Mouse (Mus musculus) midbrain, embryonic 12.5 days (tissue): ENCODE measurements at regions not wholly inside any gene's neighbourhood (a gene's known extent, or its start where the extent isn't known, plus 50 kb on each side); places are given as distances from the start of the nearest gene placed in this dataset.
"Not testable (repeated sequence)": the region's sequence is repeated elsewhere in the genome, so short reads cannot be mapped to it uniquely, and the experiment has no call there.

Experiments used
- ATAC-seq: fragments of 200-750 bp; cut with Nextera tagmentation; 2 replicates; pipeline ENCODE4 v1.8.0; 2017; ENCODE audit warnings: low read depth, moderate TSS enrichment, moderate library complexity; ENCODE audit not compliant: low FRiP score
- H3K27ac ChIP-seq: fragments of 300-500 bp; sonication (generic); replicated peaks from 2 replicates; pipeline ENCODE4 v1.5.1; 2016; ENCODE audit warnings: mild to moderate bottlenecking
- H3K27me3 ChIP-seq: fragments of 300-500 bp; sonication (generic); 2 replicates; pipeline ENCODE4 v1.6.1; 2016; ENCODE audit warnings: mild to moderate bottlenecking
- H3K36me3 ChIP-seq: fragments of 300-500 bp; sonication (generic); 2 replicates; pipeline ENCODE4 v1.6.1; 2016
- H3K4me1 ChIP-seq: fragments of 300-500 bp; sonication (generic); 2 replicates; pipeline ENCODE4 v1.6.1; 2016
- H3K4me2 ChIP-seq: fragments of 300-500 bp; sonication (generic); replicated peaks from 2 replicates; pipeline ENCODE4 v1.6.1; 2016; ENCODE audit warnings: mild to moderate bottlenecking, moderate library complexity
- H3K4me3 ChIP-seq: fragments of 300-500 bp; sonication (generic); 2 replicates; pipeline ENCODE4 v1.5.1; 2016; ENCODE audit warnings: mild to moderate bottlenecking
- H3K9ac ChIP-seq: fragments of 300-500 bp; sonication (generic); replicated peaks from 2 replicates; pipeline ENCODE4 v1.6.1; 2016; ENCODE audit warnings: mild to moderate bottlenecking, moderate library complexity
- H3K9me3 ChIP-seq: fragments of 300-500 bp; sonication (generic); 2 replicates; pipeline ENCODE4 v1.6.1; 2016; ENCODE audit warnings: mild to moderate bottlenecking
- WGBS: fragments of 180-500 bp; shearing (Covaris S2); methylation state at CpG from one replicate; pipeline ENCODE4 v1.1.7; 2016; 5-methylcytosine and 5-hydroxymethylcytosine counted together

DNA sequence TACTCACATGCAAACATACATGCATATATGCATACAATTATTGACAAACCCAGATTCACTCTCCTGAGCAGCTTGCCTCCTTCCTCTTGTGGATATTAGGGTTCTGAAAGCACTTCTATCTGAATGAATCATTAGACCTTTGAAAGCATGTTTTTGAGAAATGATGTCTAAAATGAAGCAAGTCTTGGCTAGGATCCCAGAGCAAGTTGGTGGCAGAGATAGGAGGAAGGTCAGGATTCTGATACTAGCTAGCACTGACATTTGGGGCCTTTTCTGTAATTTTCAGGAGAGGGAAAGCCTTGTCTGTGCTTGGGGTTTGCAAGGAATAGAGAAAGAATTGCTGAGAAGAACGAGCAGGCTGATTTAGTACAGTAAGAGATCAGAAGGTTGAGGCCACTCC, 114.3 kb downstream of the Sst start:
- Histone ChIP-seq H3K27ac (no peak overlapping the region), H3K9me3 (no peaks in the 10 kb centered on the region), H3K4me2 (no peak overlapping the region), H3K36me3 (no peaks in the 10 kb centered on the region), H3K27me3 (no peaks in the 10 kb centered on the region), H3K9ac (no peak overlapping the region), H3K4me3 (no peak overlapping the region), H3K4me1 (no peaks in the 10 kb centered on the region)
- WGBS, result 54% methylated on average over 1 of the region's 1 CpGs
- no peak for ATAC-seq

DNA sequence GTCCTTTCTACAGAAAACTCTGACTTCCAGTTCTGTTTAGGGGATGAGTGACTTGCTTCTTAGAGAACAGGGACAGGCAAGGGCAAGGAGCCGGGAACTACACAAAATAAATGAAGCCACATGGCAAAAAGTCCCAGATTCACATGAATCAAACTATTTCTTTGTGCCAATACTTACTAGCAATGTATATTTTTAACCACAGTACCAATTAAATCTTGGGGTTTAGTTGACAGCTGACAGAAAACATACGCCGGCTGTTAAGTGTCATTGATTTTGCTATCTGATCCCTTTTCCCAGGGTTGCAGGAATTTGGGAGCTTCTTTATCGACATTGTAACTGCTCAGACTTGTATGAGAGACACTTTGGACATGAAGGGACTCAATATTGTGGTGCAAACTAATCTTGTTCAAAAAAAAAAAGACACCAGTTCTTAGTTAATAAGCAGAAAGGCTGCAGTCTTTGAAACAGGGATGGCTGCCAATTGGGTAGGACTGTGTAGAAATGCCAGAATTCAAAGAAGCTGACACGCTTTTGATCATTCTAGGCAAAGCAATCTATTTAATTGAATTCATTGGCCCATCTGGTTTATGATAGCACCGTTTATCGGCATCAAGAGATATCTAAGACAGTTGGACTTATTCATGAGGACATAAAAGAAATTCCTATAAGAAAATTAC, 132.5 kb downstream of the Sst start:
- Histone ChIP-seq H3K9ac (no peak overlapping the region), H3K9me3 (no peaks in the 10 kb centered on the region), H3K4me1 (no peaks in the 10 kb centered on the region), H3K27ac (no peak overlapping the region), H3K27me3 (no peaks in the 10 kb centered on the region), H3K36me3 (no peaks in the 10 kb centered on the region), H3K4me2 (no peak overlapping the region), H3K4me3 (no peak overlapping the region)
- ATAC-seq, result no peak
- WGBS, result 81% methylated on average over 7 of the region's 7 CpGs

DNA sequence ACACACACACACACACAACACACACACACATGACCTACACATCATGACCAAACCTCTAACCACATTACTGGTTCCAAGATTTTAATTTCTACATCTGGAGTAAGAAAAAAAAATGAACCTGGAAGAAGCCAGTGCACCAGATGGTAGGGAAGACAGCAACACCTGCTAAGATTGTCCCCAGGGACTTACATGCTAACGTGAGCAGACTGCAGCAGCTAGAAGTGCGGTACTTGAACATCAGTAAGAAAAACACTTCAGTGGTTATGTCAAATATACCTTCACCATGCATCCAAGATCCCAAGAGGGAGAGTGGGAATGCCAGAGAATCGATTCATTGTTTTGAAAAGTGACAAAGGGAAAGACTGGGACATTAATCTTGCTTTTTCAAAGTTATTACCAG, 153.7 kb downstream of the Sst start:
- Histone ChIP-seq H3K4me2 (no peak overlapping the region), H3K27me3 (no peaks in the 10 kb centered on the region), H3K27ac (no peak overlapping the region), H3K9me3 (no peaks in the 10 kb centered on the region), H3K4me1 (peaks cover 6% of the 10 kb centered on the region; the same call in 1 of the 2 replicates), H3K36me3 (no peaks in the 10 kb centered on the region), H3K4me3 (no peak overlapping the region), H3K9ac (no peak overlapping the region)
- ATAC-seq, result no peak
- 69% methylated on average over 3 of the region's 3 CpGs for WGBS

- no peaks in the 10 kb centered on the region for H3K36me3 ChIP-seq
- WGBS, result 43% methylated on average over 5 of the region's 5 CpGs
- H3K9me3 ChIP-seq, result no peaks in the 10 kb centered on the region
- peaks cover 6% of the 10 kb centered on the region; the same call in 1 of the 2 replicates for H3K4me1 ChIP-seq
- H3K4me2 ChIP-seq, result no peak overlapping the region
- no peak overlapping the region for H3K4me3 ChIP-seq
- H3K27me3 ChIP-seq, result no peaks in the 10 kb centered on the region
- H3K27ac ChIP-seq, result no peak overlapping the region
- no peak overlapping the region for H3K9ac ChIP-seq
- no peak for ATAC-seq
Observed at GRCm38 (mm10) chr16:23735722-23736121, 155.0 kb downstream of the Sst start.

DNA sequence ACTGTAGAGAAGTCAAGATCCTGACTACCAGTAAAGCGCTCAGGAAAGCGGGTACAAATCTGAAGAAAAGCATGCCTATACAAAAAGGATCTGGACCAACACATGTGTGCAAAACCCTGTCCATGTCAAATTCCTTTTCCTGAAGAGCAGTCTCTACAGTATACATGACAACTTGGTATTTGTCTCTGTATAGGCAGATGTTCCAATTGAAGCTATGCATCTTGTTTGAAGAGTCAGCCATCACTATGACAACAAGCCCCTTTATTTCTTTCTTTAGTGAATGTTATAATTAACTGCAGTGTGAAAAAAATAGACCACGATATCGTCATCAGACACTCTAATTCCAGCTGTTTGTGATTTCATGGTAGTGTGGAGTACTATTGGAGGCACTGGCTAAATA, 164.2 kb downstream of the Sst start:
- Histone ChIP-seq H3K27me3 (no peaks in the 10 kb centered on the region), H3K9me3 (no peaks in the 10 kb centered on the region), H3K4me3 (no peak overlapping the region), H3K4me1 (no peaks in the 10 kb centered on the region), H3K36me3 (no peaks in the 10 kb centered on the region), H3K27ac (no peak overlapping the region), H3K9ac (no peak overlapping the region), H3K4me2 (no peak overlapping the region)
- no peak for ATAC-seq
- 85% methylated on average over 4 of the region's 4 CpGs for WGBS

GRCm38 (mm10) chr16:23721745-23722144, 169.0 kb downstream of the Sst start:
- no peak overlapping the region for H3K4me2 ChIP-seq
- H3K4me1 ChIP-seq, result no peaks in the 10 kb centered on the region
- no peak for ATAC-seq
- H3K27me3 ChIP-seq, result no peaks in the 10 kb centered on the region
- H3K9me3 ChIP-seq, result 0 out of 2 replicates have a peak, but pooled peaks cover 2% of the 10 kb centered on the region
- H3K36me3 ChIP-seq, result no peaks in the 10 kb centered on the region
- H3K4me3 ChIP-seq, result no peak overlapping the region
- no peak overlapping the region for H3K27ac ChIP-seq
- H3K9ac ChIP-seq, result no peak overlapping the region

DNA sequence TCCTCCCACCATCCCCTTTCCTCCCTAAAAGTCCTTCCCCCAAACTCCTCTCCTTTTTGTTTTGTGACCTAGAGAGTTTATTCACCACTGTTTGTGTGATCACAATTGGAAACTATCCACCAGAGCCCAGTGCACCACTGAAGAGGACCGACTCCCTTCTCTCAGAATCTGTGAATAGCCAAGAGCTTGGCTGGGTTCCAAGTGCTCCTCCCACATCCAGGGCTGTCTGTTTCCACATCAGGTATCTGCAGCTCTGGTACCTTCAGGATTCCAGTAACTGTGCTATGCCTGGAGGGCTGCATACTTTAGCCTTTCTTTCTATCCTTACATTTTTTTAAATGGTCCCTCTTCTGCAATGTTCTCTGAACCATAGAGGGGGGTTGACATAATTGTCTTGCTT, 180.5 kb upstream of the Masp1 start:
- ATAC-seq, result no peak
- no peaks in the 10 kb centered on the region; the same call in 1 of the 2 replicates for H3K4me1 ChIP-seq
- no peaks in the 10 kb centered on the region for H3K27me3 ChIP-seq
- no peaks in the 10 kb centered on the region for H3K36me3 ChIP-seq
- H3K4me2 ChIP-seq, result no peak overlapping the region
- H3K9ac ChIP-seq, result no peak overlapping the region
- no peak overlapping the region for H3K27ac ChIP-seq
- H3K9me3 ChIP-seq, result no peaks in the 10 kb centered on the region
- no peak overlapping the region for H3K4me3 ChIP-seq
- 37% methylated on average over 1 of the region's 1 CpGs for WGBS

GRCm38 (mm10) chr16:23694226-23694625, 173.6 kb upstream of the Masp1 start:
- H3K27me3 ChIP-seq, H3K4me1 ChIP-seq, H3K4me3 ChIP-seq, H3K4me2 ChIP-seq, H3K9me3 ChIP-seq, H3K27ac ChIP-seq, ATAC-seq, H3K36me3 ChIP-seq, H3K9ac ChIP-seq: not testable (repeated sequence)

- no peak overlapping the region for H3K4me3 ChIP-seq
- H3K27me3 ChIP-seq, result no peaks in the 10 kb centered on the region
- whole genome bisulfite sequencing, result 92% methylated on average over 2 of the region's 2 CpGs
Observed at GRCm38 (mm10) chr16:23690061-23690460, 169.4 kb upstream of the Masp1 start.

DNA sequence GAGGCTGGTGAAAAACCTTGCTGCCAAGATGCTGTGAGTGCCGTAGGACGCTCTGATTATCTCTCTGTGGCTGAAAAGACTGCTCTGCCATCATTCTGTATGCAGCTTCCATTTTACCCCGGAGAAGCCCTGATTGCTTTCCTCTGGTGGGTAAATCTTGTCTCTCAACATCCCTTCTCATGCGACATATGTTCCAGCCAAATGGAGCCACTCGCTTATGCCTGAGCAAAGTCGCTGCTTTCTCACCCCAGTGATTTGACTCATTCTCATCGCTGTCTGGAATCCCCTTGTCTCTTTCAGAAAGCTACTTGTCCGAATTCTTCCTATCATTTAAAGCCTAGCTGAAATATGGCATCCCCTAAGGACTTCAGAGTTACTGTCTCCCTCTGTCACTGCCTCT, 166.2 kb upstream of the Masp1 start:
- no peak overlapping the region for H3K27ac ChIP-seq
- H3K36me3 ChIP-seq, result no peaks in the 10 kb centered on the region
- no peaks in the 10 kb centered on the region for H3K9me3 ChIP-seq
- H3K4me3 ChIP-seq, result no peak overlapping the region
- ATAC-seq, result no peak
- no peaks in the 10 kb centered on the region for H3K4me1 ChIP-seq
- no peak overlapping the region for H3K9ac ChIP-seq
- H3K27me3 ChIP-seq, result no peaks in the 10 kb centered on the region
- WGBS, result 82% methylated on average over 8 of the region's 8 CpGs
- H3K4me2 ChIP-seq, result no peak overlapping the region

More at GRCm38 (mm10) chr16:23690061-23690460, 169.4 kb upstream of the Masp1 start:
- no peaks in the 10 kb centered on the region for H3K9me3 ChIP-seq
- H3K4me1 ChIP-seq, result no peaks in the 10 kb centered on the region
- 0 out of 2 replicates have a peak, but pooled peaks have one; percentile 19 for ATAC-seq
- no peak overlapping the region for H3K9ac ChIP-seq
- H3K27ac ChIP-seq, result no peak overlapping the region
- no peaks in the 10 kb centered on the region for H3K36me3 ChIP-seq
- H3K4me2 ChIP-seq, result no peak overlapping the region

DNA sequence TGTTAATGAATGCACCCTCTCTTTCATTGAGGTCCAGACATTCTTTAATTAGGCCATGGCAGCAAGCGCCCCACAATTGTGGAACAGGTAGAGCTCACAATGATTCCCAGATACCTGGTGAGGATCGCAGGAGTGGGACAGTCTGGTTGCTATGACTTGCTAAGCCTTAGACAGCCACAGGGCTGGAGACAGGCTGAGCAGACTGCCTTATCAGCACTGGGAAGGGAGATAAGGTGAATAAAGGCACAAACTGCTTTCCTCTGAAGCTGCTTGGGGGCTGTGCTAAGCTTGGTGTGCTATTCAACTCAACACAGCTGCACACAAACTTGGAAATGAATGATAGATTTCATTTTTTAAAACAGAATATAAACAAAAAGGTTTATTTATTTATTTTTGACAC, 159.8 kb upstream of the Masp1 start:
- Histone ChIP-seq H3K36me3 (no peaks in the 10 kb centered on the region), H3K27ac (0 out of 2 replicates have a peak overlapping the region, but pooled peaks have one; percentile 21), H3K9ac (no peak overlapping the region), H3K4me2 (no peak overlapping the region), H3K27me3 (no peaks in the 10 kb centered on the region), H3K9me3 (no peaks in the 10 kb centered on the region), H3K4me1 (no peaks in the 10 kb centered on the region), H3K4me3 (no peak overlapping the region)
- 82% methylated on average over 2 of the region's 2 CpGs for WGBS
- no peak; the same call in 1 of the 2 replicates for ATAC-seq

- no peaks in the 10 kb centered on the region for H3K9me3 ChIP-seq
- no peak overlapping the region for H3K4me2 ChIP-seq
- H3K27me3 ChIP-seq, result no peaks in the 10 kb centered on the region
- no peak overlapping the region for H3K4me3 ChIP-seq
- H3K9ac ChIP-seq, result no peak overlapping the region
- H3K36me3 ChIP-seq, result no peaks in the 10 kb centered on the region
- no peak overlapping the region for H3K27ac ChIP-seq
- H3K4me1 ChIP-seq, result no peaks in the 10 kb centered on the region
- 63% methylated on average over 6 of the region's 6 CpGs for WGBS
- ATAC-seq, result no peak
Observed at GRCm38 (mm10) chr16:23672375-23672774, 151.8 kb upstream of the Masp1 start.

- 64% methylated on average over 4 of the region's 4 CpGs for WGBS
- no peaks in the 10 kb centered on the region for H3K9me3 ChIP-seq
- no peaks in the 10 kb centered on the region for H3K27me3 ChIP-seq
- no peak for ATAC-seq
- H3K4me3 ChIP-seq, result no peak overlapping the region
- H3K4me1 ChIP-seq, result no peaks in the 10 kb centered on the region
- no peak overlapping the region for H3K27ac ChIP-seq
- no peak overlapping the region for H3K9ac ChIP-seq
- H3K4me2 ChIP-seq, result no peak overlapping the region
- H3K36me3 ChIP-seq, result no peaks in the 10 kb centered on the region
Observed at GRCm38 (mm10) chr16:23670161-23670560, 149.5 kb upstream of the Masp1 start.
